Mouse (Mus musculus) bone marrow macrophage, adult 2 months (primary cell): ENCODE measurements around the gene Dip2c.

Experiments
- CTCF ChIP-seq: IDR thresholded peaks from 2 replicates; pipeline ENCODE4 v1.5.1; 2012; ENCODE audit warnings: low read depth, mild to moderate bottlenecking, low read length, moderate library complexity
- POLR2A ChIP-seq: IDR thresholded peaks from 2 replicates; pipeline ENCODE4 v1.6.1; 2012; ENCODE audit warnings: mild to moderate bottlenecking, low read depth, low read length, borderline replicate concordance

DNA sequence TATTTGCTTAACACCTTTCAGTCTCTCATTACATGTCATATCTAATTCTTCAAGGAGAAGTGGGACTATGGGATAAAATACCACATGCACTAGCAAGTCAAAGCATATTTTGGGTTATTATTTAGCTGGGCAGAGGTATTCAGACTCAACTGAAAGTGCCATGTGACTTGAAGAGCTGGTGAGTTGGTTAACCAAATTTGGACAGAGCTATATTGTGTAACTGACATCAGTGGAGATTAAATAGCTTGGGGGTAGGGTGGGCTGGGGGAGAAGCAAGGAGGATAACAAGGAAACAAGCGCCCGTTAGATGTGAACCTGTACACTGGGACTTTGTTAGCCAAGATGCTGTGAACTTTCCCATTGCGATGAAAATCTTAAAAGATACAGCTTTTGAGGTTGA, 175.6 kb downstream of the Dip2c start:
- TF ChIP-seq POLR2A (no peak), CTCF (no peak)
